Mouse (Mus musculus): ENCODE measurements around the gene Nprl2.

DNA sequence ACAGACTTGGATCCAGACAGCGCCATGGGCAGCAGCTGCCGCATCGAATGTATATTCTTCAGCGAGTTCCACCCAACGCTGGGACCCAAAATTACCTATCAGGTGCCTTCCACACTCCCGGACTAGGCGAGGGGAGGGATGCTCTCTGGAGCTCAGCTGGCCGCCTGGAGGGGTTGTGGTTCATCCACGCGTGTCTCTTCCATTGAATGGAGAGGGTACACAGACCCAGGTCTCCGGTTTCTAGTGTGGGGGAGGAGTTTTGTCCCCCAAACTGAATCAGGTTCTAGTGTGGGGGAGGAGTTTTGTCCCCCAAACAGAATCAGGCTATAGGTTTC lies 293 bp downstream of the Nprl2 start:
- TF ChIP-seq POLR2A (IDR thresholded peaks at IDR 0.05; ENCODE audit: control insufficient read depth, low read depth, low read length) (no peak), CTCF (IDR thresholded peaks at IDR 0.05; ENCODE audit: control insufficient read depth, insufficient read depth, insufficient replicate concordance, low read depth, low read length) (no peak)
